Comparison of ENCODE assay signal across 8 mouse cellular contexts in the genomic region with DNA sequence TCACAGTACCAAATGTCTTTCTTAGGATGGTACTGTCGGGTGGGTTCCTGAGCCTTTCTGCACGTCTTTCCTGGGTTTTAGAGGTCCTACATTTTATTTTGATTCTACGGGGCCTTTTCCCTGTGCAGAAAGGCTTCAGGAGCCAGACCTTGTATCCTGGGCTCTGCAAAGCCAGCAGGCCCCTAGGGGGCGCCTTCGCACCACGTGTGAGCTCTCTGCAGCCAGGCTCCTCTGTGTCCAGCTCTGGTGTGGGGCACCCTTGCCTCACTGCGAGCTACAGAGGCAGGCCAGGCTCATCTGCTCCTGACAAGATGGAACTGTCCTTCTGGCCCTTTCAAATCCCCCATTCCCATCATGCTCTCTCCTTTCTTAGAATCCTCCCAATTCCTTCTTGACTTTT. TPM values are rescaled to one million over a fixed set of nuclear protein-coding genes. Genes with fewer than 3 reads are reported as not detected.
DNase-seq lines count a peak whose midpoint lies in the region; ATAC-seq lines count a peak whose summit lies in the region.

No protein-coding gene starts in this region.

- no peaks in the 10 kb centered on the region for H3K36me3 ChIP-seq in hindbrain, embryonic 14.5 days (replicated peaks; ENCODE audit: control insufficient read depth, insufficient read depth)

- DNase-seq in R1 (ENCODE audit: low read depth, low spot score): peak; percentile 82
- peak; percentile 97 to 98 for DNase-seq in cerebellum, postnatal 14 days
- DNase-seq in frontal cortex, postnatal 25 days (ENCODE audit: low spot score in 2 of 2): peak; percentile 83 to 86
- DNase-seq in hindbrain, embryonic 14.5 days (ENCODE audit: low spot score): peak; percentile 92
- peak; percentile 85 to 90 for DNase-seq in layer of hippocampus, postnatal 14 days (ENCODE audit: low spot score in 2 of 2)
- peak; percentile 90 for DNase-seq in lung, postnatal 25 days (ENCODE audit: low spot score)
- peak; percentile 88 for DNase-seq in right cerebral cortex, adult 18-20 months
- DNase-seq in urinary bladder, adult 18-20 months (ENCODE audit: low spot score in 2 of 2): peak; percentile 78 to 83

- no peaks in the 10 kb centered on the region for H3K27me3 ChIP-seq in hindbrain, embryonic 14.5 days (ENCODE audit: control insufficient read depth, insufficient read depth, low read length)

- no peaks in the 10 kb centered on the region for H3K9me3 ChIP-seq in hindbrain, embryonic 14.5 days (ENCODE audit: control insufficient read depth, low read length)

- H3K4me1 ChIP-seq in hindbrain, embryonic 14.5 days (replicated peaks; ENCODE audit: control insufficient read depth, insufficient read depth, low read length): no peaks in the 10 kb centered on the region; the same call in 1 of the 2 replicates

- no peak overlapping the region for H3K9ac ChIP-seq in hindbrain, embryonic 14.5 days

- H3K27ac ChIP-seq in hindbrain, embryonic 14.5 days: no peak overlapping the region

- no peak for ATAC-seq in hindbrain, embryonic 14.5 days (ENCODE audit: low FRiP score)

- no peak overlapping the region for H3K4me3 ChIP-seq in hindbrain, embryonic 14.5 days (replicated peaks; ENCODE audit: low read length)

- 17% methylated on average over 7 of the region's 7 CpGs for WGBS in hindbrain, embryonic 14.5 days

- H3K4me2 ChIP-seq in hindbrain, embryonic 14.5 days (replicated peaks): no peak overlapping the region

RNA-seq across cellular contexts. Expression of a gene that starts 53.3 kb away (rescaled TPM):
- 64.8 and 72.7 TPM in 2 replicates for polyA plus RNA-seq in hindbrain, embryonic 14.5 days (2014; fragmentation: Nextera tagmentation; extraction: Ambion mirVana)
- total RNA-seq in layer of hippocampus, postnatal 14 days (2021): 10 to 100 TPM; 40.2 to 44.3 TPM
